Mouse (Mus musculus): ENCODE measurements around the gene Capn15. TPM values are rescaled to one million over a fixed set of nuclear protein-coding genes. Genes with fewer than 3 reads are reported as not detected.

The Capn15 gene
- polyA plus RNA-seq, 1 experiment from 2014 or later, result 32.5 TPM

DNA sequence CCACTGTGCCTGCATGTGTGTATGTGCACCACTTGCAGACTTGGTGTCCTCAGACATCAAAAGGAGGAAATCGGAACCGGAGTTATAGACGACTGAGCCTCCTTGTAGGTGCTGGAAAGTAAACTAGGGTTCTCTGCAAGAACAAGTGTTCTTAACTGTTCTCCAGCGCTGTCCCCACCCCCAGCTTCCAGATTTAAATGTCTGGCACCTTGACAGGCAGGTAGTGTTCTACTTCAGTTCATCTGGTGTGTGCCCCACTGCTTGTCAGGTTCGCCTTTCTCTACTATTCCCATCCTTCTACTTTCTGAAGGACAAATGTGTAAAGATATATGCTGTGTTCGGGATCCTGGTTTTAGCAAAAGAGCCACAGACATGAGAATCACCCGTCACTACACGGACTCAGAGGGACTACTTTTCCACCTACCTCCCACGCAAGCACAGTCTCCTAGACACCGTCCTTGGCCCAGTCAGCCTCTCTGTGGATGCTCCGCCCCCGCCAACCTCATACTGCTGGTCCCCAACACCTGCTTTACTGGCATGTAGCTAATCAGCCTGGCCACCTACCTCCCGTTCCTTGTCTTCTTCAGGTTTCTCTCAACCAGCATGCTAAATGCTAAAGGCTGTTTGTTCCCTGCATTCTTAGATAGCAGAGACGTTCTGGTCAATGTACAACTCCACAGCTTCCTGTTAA, 72.3 kb downstream of the Capn15 start:
- no peak for ATAC-seq (ENCODE audit: low FRiP score)
- no peak overlapping the region for H3K27ac ChIP-seq
- peaks cover 13% of the 10 kb centered on the region for H3K4me1 ChIP-seq
- 91% methylated on average over 14 of the region's 14 CpGs for WGBS
- H3K9me3 ChIP-seq (replicated peaks), result no peaks in the 10 kb centered on the region
- H3K36me3 ChIP-seq, result peaks cover 19% of the 10 kb centered on the region
- H3K27me3 ChIP-seq, result no peaks in the 10 kb centered on the region
- no peak overlapping the region for H3K4me3 ChIP-seq
- H3K4me2 ChIP-seq (replicated peaks), result no peak overlapping the region
- no peak overlapping the region for H3K9ac ChIP-seq

- no peak for ATAC-seq (ENCODE audit: low FRiP score)
- H3K36me3 ChIP-seq, result peaks cover 11% of the 10 kb centered on the region
- 85% methylated on average over 4 of the region's 4 CpGs for WGBS
- no peaks in the 10 kb centered on the region for H3K27me3 ChIP-seq
- H3K4me1 ChIP-seq, result no peaks in the 10 kb centered on the region; the same call in 1 of the 2 replicates
- H3K9ac ChIP-seq, result no peak overlapping the region
- no peak overlapping the region for H3K4me3 ChIP-seq
- no peak overlapping the region for H3K4me2 ChIP-seq (replicated peaks)
- no peaks in the 10 kb centered on the region for H3K9me3 ChIP-seq (replicated peaks)
- no peak overlapping the region for H3K27ac ChIP-seq
Observed at GRCm38 (mm10) chr17:25911816-25912215, 73.8 kb downstream of the Capn15 start.

Other genes starting within 250 kb of the Capn15 start
- not detected in 2 replicates for gene Mslnl, start 249.8 kb downstream of the Capn15 start, polyA plus RNA-seq (2016; fragmentation: Nextera tagmentation; extraction: Ambion mirVana)
- gene Msln, start 231.4 kb downstream of the Capn15 start, polyA plus RNA-seq (2016; fragmentation: Nextera tagmentation; extraction: Ambion mirVana), result 0.75 TPM in 1 of 2 replicates, not detected in the other
- gene Narfl, start 212.0 kb downstream of the Capn15 start, polyA plus RNA-seq (2016; fragmentation: Nextera tagmentation; extraction: Ambion mirVana), result 25.1 and 26.8 TPM in 2 replicates
- 98.4 and 105 TPM in 2 replicates for gene Haghl, start 200.1 kb downstream of the Capn15 start, polyA plus RNA-seq (2016; fragmentation: Nextera tagmentation; extraction: Ambion mirVana)
- 0.40 and 0.63 TPM in 2 replicates for gene Ccdc78, start 199.2 kb downstream of the Capn15 start, polyA plus RNA-seq (2016; fragmentation: Nextera tagmentation; extraction: Ambion mirVana)
- gene Fam173a, start 192.9 kb downstream of the Capn15 start, polyA plus RNA-seq (2016; fragmentation: Nextera tagmentation; extraction: Ambion mirVana), result 69.7 and 76.0 TPM in 2 replicates
- 0.98 TPM in 1 of 2 replicates, not detected in the other for gene AC134908.4, start 190.1 kb downstream of the Capn15 start, polyA plus RNA-seq (2016; fragmentation: Nextera tagmentation; extraction: Ambion mirVana)
- 62.2 and 71.0 TPM in 2 replicates for gene Metrn, start 188.7 kb downstream of the Capn15 start, polyA plus RNA-seq (2016; fragmentation: Nextera tagmentation; extraction: Ambion mirVana)
- gene Fbxl16, start 176.7 kb downstream of the Capn15 start, polyA plus RNA-seq (2016; fragmentation: Nextera tagmentation; extraction: Ambion mirVana), result 22.8 and 23.5 TPM in 2 replicates
- gene Wdr24, start 162.2 kb downstream of the Capn15 start, polyA plus RNA-seq (2016; fragmentation: Nextera tagmentation; extraction: Ambion mirVana), result 25.9 and 27.0 TPM in 2 replicates
- gene Jmjd8, start 156.9 kb downstream of the Capn15 start, polyA plus RNA-seq (2016; fragmentation: Nextera tagmentation; extraction: Ambion mirVana), result 64.0 and 64.7 TPM in 2 replicates
- 271 and 291 TPM in 2 replicates for gene Stub1, start 152.4 kb downstream of the Capn15 start, polyA plus RNA-seq (2016; fragmentation: Nextera tagmentation; extraction: Ambion mirVana)
- 6.1 and 7.5 TPM in 2 replicates for gene Rhbdl1, start 148.5 kb downstream of the Capn15 start, polyA plus RNA-seq (2016; fragmentation: Nextera tagmentation; extraction: Ambion mirVana)
- 3.9 TPM in 2 replicates for gene Gm20683, start 144.0 kb downstream of the Capn15 start, polyA plus RNA-seq (2016; fragmentation: Nextera tagmentation; extraction: Ambion mirVana)
- gene Rhot2, start 140.9 kb downstream of the Capn15 start, polyA plus RNA-seq (2016; fragmentation: Nextera tagmentation; extraction: Ambion mirVana), result 18.5 and 19.4 TPM in 2 replicates
- 30.0 and 31.2 TPM in 2 replicates for gene Wdr90, start 124.3 kb downstream of the Capn15 start, polyA plus RNA-seq (2016; fragmentation: Nextera tagmentation; extraction: Ambion mirVana)
- gene Mcrip2, start 117.0 kb downstream of the Capn15 start, polyA plus RNA-seq (2016; fragmentation: Nextera tagmentation; extraction: Ambion mirVana), result 6.2 and 6.3 TPM in 2 replicates
- gene Mettl26, start 110.7 kb downstream of the Capn15 start, polyA plus RNA-seq (2016; fragmentation: Nextera tagmentation; extraction: Ambion mirVana), result 48.7 and 53.2 TPM in 2 replicates
- gene Wfikkn1, start 104.9 kb downstream of the Capn15 start, polyA plus RNA-seq (2016; fragmentation: Nextera tagmentation; extraction: Ambion mirVana), result 0.29 and 0.90 TPM in 2 replicates
- 42.1 and 43.6 TPM in 2 replicates for gene Rab40c, start 66.1 kb downstream of the Capn15 start, polyA plus RNA-seq (2016; fragmentation: Nextera tagmentation; extraction: Ambion mirVana)
- gene Pigq, start 40.9 kb downstream of the Capn15 start, polyA plus RNA-seq (2016; fragmentation: Nextera tagmentation; extraction: Ambion mirVana), result 53.6 and 57.5 TPM in 2 replicates
- 0.27 TPM in 1 of 2 replicates, not detected in the other for gene Nhlrc4, start 40.8 kb downstream of the Capn15 start, polyA plus RNA-seq (2016; fragmentation: Nextera tagmentation; extraction: Ambion mirVana)
- 0.17 and 0.18 TPM in 2 replicates for gene A930017K11Rik, start 33.2 kb downstream of the Capn15 start, polyA plus RNA-seq (2016; fragmentation: Nextera tagmentation; extraction: Ambion mirVana)
- gene Rab11fip3, start 83.8 kb upstream of the Capn15 start, polyA plus RNA-seq (2016; fragmentation: Nextera tagmentation; extraction: Ambion mirVana), result 37.1 and 42.8 TPM in 2 replicates
- 33.1 and 33.8 TPM in 2 replicates for gene Decr2, start 104.5 kb upstream of the Capn15 start, polyA plus RNA-seq (2016; fragmentation: Nextera tagmentation; extraction: Ambion mirVana)
- 50.4 and 52.9 TPM in 2 replicates for gene Nme4, start 109.8 kb upstream of the Capn15 start, polyA plus RNA-seq (2016; fragmentation: Nextera tagmentation; extraction: Ambion mirVana)
- 2.9 and 3.0 TPM in 2 replicates for gene Tmem8, start 127.5 kb upstream of the Capn15 start, polyA plus RNA-seq (2016; fragmentation: Nextera tagmentation; extraction: Ambion mirVana)
- gene Mrpl28, start 137.7 kb upstream of the Capn15 start, polyA plus RNA-seq (2016; fragmentation: Nextera tagmentation; extraction: Ambion mirVana), result 171 and 184 TPM in 2 replicates
- 17.7 and 19.4 TPM in 2 replicates for gene Axin1, start 152.9 kb upstream of the Capn15 start, polyA plus RNA-seq (2016; fragmentation: Nextera tagmentation; extraction: Ambion mirVana)
- 0.23 and 0.32 TPM in 2 replicates for gene Pdia2, start 213.3 kb upstream of the Capn15 start, polyA plus RNA-seq (2016; fragmentation: Nextera tagmentation; extraction: Ambion mirVana)
- 4.3 and 4.6 TPM in 2 replicates for gene Rgs11, start 217.2 kb upstream of the Capn15 start, polyA plus RNA-seq (2016; fragmentation: Nextera tagmentation; extraction: Ambion mirVana)
- 19.4 and 22.2 TPM in 2 replicates for gene Arhgdig, start 222.0 kb upstream of the Capn15 start, polyA plus RNA-seq (2016; fragmentation: Nextera tagmentation; extraction: Ambion mirVana)

Measured in hindbrain, embryonic 12.5 days (tissue).